Mouse (Mus musculus): ENCODE measurements around the gene Rad9a.

- TF ChIP-seq CTCF (IDR thresholded peaks at IDR 0.05; ENCODE audit: low read depth), result no peak
- no peak for TF ChIP-seq EP300 (IDR thresholded peaks at IDR 0.05; ENCODE audit: low read depth)
Observed at GRCm38 (mm10) chr19:4156771-4157170, 44.7 kb downstream of the Rad9a start.
